Mouse (Mus musculus) layer of hippocampus, adult 8-10 months (tissue): ENCODE measurements at regions not wholly inside any gene's neighbourhood (a gene's known extent, or its start where the extent isn't known, plus 50 kb on each side); places are given as distances from the start of the nearest gene placed in this dataset.
A peak's percentile ranks its signal among the peaks of the same experiment; 100 is the strongest.
"Not testable (repeated sequence)": the region's sequence is repeated elsewhere in the genome, so short reads cannot be mapped to it uniquely, and the experiment has no call there.

Source experiments
- DNase-seq, 2 experiments: peaks; one replicate each; pipeline ENCODE4 v3.0.0; 2022; ENCODE audit warnings: low spot score in 2 of 2

GRCm38 (mm10) chr1:35862661-35863060, 205.5 kb upstream of the Hs6st1 start:
- DNase-seq: no peak

GRCm38 (mm10) chr1:35864246-35864645, 204.0 kb upstream of the Hs6st1 start:
- no peak for DNase-seq

DNA sequence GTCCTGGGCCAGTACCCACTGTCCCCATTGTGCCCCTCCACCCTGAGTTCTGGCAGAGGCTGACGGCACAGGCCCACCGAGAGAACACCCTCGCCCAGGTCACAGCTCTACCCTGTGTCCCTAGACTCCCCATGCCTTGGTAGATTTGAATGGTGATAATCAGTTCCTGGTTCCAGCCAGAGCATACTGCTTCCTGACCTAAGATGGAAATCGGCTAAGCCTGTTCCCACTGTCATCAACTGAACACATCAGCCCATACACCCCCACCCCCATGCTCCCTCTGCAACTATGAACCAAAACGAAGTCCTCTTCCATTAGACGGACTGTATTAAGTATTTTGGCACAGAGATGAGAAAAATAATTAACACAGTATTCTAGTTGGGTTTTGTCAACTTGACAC, 202.9 kb upstream of the Hs6st1 start:
- no peak for DNase-seq

- no peak for DNase-seq
Observed at GRCm38 (mm10) chr1:35866643-35867042, 201.6 kb upstream of the Hs6st1 start.

GRCm38 (mm10) chr1:35869381-35870143, 198.6 kb upstream of the Hs6st1 start:
- DNase-seq: peak; percentile 83 to 88

DNA sequence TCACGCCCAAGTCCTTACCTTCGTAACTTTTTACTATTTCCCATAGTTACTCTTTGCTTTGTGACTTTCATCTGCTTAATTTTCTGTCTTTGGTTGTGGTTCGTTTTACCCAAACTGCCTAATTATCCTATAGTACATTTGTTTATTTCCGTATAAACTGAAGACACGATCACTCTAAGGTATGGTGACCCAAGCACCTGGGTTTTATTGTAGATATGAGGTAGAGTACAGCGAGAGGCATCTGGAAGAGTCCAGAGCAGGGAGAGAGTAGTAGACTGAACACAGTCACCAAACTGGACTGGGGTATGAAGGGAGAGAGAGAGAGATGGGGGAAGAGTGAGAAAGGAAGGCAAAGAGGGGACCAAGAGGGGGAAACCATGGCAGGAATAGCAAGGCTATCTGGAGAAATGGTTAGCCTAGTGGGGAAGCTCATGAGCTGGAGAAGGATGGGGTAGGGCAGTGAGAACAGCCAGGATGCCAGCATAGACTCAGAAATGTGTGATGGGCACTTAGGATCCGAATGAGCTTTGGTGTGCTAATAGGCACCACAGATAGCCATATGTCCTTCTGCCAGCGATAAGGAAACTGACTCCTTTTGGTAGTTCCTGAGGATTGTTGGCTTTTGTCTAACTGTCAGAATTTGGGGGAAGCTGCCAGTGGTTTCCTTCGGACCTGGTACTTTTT, 197.9 kb upstream of the Hs6st1 start:
- no peak for DNase-seq

DNA sequence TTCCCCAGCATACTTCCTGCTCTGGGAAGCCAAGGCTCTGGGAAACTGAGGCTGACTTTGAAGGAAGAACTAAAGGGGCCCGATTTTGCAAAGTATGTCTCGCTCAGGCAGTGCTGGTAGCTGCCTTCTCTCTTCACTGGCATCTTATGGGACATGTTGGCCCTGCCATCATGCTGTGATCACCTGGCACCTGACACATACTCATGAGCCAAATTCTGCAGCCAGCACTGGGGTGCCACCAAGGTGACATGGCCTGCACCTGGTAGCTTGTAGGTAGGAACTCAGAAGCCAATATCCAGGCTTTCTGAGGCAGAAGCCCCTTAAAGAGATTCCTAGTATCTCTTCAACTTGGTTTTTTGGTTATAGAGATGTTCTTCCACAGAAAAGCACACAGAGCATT, 195.2 kb upstream of the Hs6st1 start:
- no peak for DNase-seq

- no peak for DNase-seq
Observed at GRCm38 (mm10) chr1:35875210-35875811, 192.9 kb upstream of the Hs6st1 start.

GRCm38 (mm10) chr1:35878426-35878825, 189.8 kb upstream of the Hs6st1 start:
- DNase-seq: no peak

GRCm38 (mm10) chr1:35879388-35880093, 188.7 kb upstream of the Hs6st1 start:
- DNase-seq: peak; percentile 89 to 93

- DNase-seq: no peak
Observed at GRCm38 (mm10) chr1:35880562-35881265, 187.5 kb upstream of the Hs6st1 start.

- no peak for DNase-seq
Observed at GRCm38 (mm10) chr1:35881521-35881920, 186.7 kb upstream of the Hs6st1 start.

DNA sequence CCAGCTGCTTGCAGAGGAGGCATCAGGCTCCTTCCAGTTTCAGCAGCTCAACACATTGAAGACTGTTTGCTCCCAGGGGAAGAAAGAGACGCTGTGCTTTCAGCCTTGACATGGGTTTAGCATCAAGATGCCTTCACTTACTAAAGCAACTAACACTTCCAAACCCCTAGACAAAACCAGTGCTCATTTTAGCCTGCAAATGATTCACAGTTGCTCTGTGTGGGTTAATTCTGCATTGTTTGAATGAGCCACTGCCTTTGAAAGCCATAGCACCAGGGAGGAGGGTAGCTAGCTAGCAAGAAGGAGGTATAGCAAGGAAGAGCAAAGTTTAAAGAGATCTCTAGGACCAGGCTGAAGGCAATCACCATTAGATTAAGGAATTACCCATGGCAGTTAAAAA, 186.1 kb upstream of the Hs6st1 start:
- DNase-seq: no peak

- DNase-seq: no peak
Observed at GRCm38 (mm10) chr1:35889731-35890499, 178.3 kb upstream of the Hs6st1 start.

DNA sequence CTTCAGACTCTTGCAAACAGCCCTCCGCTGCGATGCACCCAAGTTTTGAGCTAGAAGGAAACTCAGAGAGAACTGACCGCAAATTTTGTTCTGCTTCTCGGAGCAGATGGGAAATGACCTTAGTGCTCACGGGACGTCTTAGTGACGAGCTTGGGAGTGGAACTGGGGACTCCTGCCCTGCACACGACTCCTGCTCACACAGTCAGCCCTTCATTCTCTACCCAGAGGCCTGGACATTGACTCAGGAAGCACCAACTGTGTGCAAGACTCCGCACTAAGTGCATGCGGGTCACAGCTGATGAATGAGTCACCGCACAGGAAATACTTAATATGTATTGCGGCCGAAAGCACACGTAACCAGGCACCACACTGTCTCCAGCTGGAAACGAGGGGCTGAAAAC, 177.7 kb upstream of the Hs6st1 start:
- no peak for DNase-seq

DNA sequence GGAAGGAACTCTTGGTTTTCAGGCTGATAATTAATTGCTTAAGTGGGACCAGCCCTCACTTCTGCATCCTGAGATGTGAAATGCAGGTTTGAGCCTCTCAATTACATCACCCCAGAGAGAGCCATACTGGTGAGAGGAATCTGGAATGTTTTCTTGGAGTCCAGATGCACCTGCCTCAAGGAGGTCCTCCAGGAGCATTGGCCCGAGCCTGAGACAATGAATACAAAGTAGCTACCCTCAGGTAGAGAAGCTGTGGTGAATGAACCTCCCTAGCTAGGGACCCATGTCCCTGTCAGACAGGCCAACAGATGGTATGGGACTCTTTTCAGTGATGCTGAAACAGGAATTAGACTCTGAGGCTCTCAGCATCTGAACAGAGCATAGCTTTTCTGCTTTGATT, 168.7 kb upstream of the Hs6st1 start:
- no peak for DNase-seq

GRCm38 (mm10) chr1:35904001-35904547, 164.1 kb upstream of the Hs6st1 start:
- DNase-seq: no peak

DNA sequence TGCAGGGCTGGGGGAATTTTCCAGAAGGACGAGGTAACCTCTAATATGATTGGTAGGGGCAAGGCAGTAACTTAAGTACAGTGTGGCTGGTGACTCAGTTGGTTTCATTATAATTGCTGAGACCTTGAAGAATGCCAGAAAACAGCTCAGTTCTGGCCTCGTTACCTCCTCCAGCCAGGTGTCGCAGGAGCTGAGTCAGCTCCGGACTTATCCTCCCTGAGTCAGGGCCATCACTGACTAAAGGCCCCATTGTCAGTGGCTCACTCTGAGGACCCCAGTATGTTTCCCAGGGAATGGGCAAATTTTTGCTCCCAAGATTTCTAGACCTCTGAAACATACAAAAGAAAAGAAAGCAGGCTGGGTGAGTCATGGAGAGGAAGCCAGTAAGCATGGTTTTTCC, 154.6 kb upstream of the Hs6st1 start:
- DNase-seq: no peak

GRCm38 (mm10) chr1:35914175-35914574, 154.0 kb upstream of the Hs6st1 start:
- not testable (repeated sequence) for DNase-seq

DNA sequence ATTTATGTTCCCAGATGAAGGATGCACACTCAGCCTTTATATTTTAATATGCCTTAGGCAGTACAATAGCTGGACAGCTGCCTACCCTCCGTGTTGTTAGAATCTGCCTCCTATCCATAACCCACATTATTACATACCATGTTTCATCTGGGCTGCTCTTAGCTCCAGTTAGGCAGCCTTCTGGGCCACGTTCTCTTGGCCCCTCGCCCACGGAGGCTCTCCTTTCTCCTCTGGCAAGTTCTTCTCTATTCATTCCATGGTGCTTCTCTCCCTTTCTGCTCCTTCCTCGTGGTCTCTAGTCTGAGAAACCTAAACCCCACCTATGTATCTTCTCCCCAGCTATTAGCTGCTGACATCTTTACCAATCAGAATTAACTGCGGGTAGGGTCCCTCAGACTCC, 152.7 kb upstream of the Hs6st1 start:
- no peak for DNase-seq
